ENCODE assay signal across 14 mouse cellular contexts in the genomic region with DNA sequence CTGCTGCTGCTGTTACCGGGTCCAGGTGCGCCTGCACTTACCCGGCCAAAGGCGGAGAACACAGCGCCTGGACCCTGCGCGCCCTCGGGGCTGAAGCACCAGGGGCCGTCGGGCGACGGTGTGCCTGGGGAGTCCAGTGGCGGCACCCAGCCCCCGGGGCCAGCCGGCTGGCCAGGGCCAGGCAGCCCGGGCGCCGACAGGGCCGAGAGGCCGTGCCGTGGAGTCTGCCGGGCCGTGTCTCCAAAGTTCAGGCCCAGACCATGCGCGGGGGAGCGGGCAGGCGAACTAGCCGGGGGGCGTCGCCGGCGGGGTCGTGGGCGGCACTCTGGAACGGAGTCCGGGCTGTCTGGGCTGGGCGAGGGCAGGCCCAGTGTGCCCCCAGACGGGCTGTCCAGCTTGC. TPM values are rescaled to one million over a fixed set of nuclear protein-coding genes. Genes with fewer than 3 reads are reported as not detected.
DNase-seq lines count a peak whose midpoint lies in the region; ATAC-seq lines count a peak whose summit lies in the region.
"Had no signal": no experiment of that assay in that cellular context is flagged by ENCODE, and none has a peak within 500 bp of the region (broad histone marks: within the 10 kb centered on the region; RNA-seq: fewer than 3 reads in every experiment).

No protein-coding gene starts in this region.

- no peak overlapping the region for H3K27ac ChIP-seq in heart, embryonic 15.5 days
- H3K27ac ChIP-seq in hindbrain, embryonic 11.5 days (ENCODE audit: low read depth, low read length) = no peak overlapping the region
- no peak overlapping the region for H3K27ac ChIP-seq in midbrain, embryonic 13.5 days

- intact Hi-C loops in heart, postnatal 10 days (cut with DNase I) = no loop called here

- H3K4me1 ChIP-seq in heart, embryonic 15.5 days (replicated peaks) = peaks cover 37% of the 10 kb centered on the region
- H3K4me1 ChIP-seq in hindbrain, embryonic 11.5 days (replicated peaks; ENCODE audit: control insufficient read depth, insufficient read depth, low read length) = peaks cover 5% of the 10 kb centered on the region
- H3K4me1 ChIP-seq in midbrain, embryonic 13.5 days (replicated peaks) = peaks cover 26% of the 10 kb centered on the region

- H3K27me3 ChIP-seq in heart, embryonic 15.5 days = peaks cover 26% of the 10 kb centered on the region
- peaks cover 31% of the 10 kb centered on the region for H3K27me3 ChIP-seq in hindbrain, embryonic 11.5 days (ENCODE audit: control insufficient read depth, insufficient read depth, low read length)
- H3K27me3 ChIP-seq in midbrain, embryonic 13.5 days = peaks cover 44% of the 10 kb centered on the region

- ATAC-seq in heart, embryonic 15.5 days (replicated peaks; ENCODE audit: insufficient number of reproducible peaks, insufficient read depth, low FRiP score, low read depth) = no peak
- no peak for ATAC-seq in hindbrain, embryonic 11.5 days (ENCODE audit: low FRiP score)
- ATAC-seq in midbrain, embryonic 13.5 days = no peak

- H3K36me3 ChIP-seq in heart, embryonic 15.5 days = peaks cover 32% of the 10 kb centered on the region
- H3K36me3 ChIP-seq in hindbrain, embryonic 11.5 days (ENCODE audit: control insufficient read depth, insufficient read depth, low read length) = no peaks in the 10 kb centered on the region
- peaks cover 82% of the 10 kb centered on the region for H3K36me3 ChIP-seq in midbrain, embryonic 13.5 days

- no peaks in the 10 kb centered on the region for H3K9me3 ChIP-seq in heart, embryonic 15.5 days (replicated peaks)
- H3K9me3 ChIP-seq in hindbrain, embryonic 11.5 days (ENCODE audit: control insufficient read depth, low read length) = no peaks in the 10 kb centered on the region
- H3K9me3 ChIP-seq in midbrain, embryonic 13.5 days = no peaks in the 10 kb centered on the region

- 0 out of 2 replicates have a peak overlapping the region, but pooled peaks have one; percentile 13 for H3K4me2 ChIP-seq in heart, embryonic 15.5 days
- H3K4me2 ChIP-seq in hindbrain, embryonic 11.5 days (replicated peaks; ENCODE audit: low read depth, low read length) = peak overlapping the region; percentile 33
- H3K4me2 ChIP-seq in midbrain, embryonic 13.5 days (replicated peaks) = peak overlapping the region; percentile 13; the same call in 1 of the 2 replicates

- no peak overlapping the region for H3K4me3 ChIP-seq in heart, embryonic 15.5 days
- H3K4me3 ChIP-seq in hindbrain, embryonic 11.5 days (ENCODE audit: low read depth, low read length) = peak overlapping the region; percentile 14; the same call in 1 of the 2 replicates
- no peak overlapping the region for H3K4me3 ChIP-seq in midbrain, embryonic 13.5 days (replicated peaks)
- H3K4me3 ChIP-seq: erythroblast, embryonic 14.5 days had no signal

- no peak overlapping the region for H3K9ac ChIP-seq in heart, embryonic 15.5 days
- H3K9ac ChIP-seq in hindbrain, embryonic 11.5 days (ENCODE audit: low read depth, low read length) = 0 out of 2 replicates have a peak overlapping the region, but pooled peaks have one; percentile 19
- H3K9ac ChIP-seq in midbrain, embryonic 13.5 days (replicated peaks) = 0 out of 2 replicates have a peak overlapping the region, but pooled peaks have one; percentile 28

- 32% methylated on average over 36 of the region's 38 CpGs for WGBS in heart, embryonic 15.5 days
- WGBS in hindbrain, embryonic 11.5 days = 5% methylated on average over 20 of the region's 38 CpGs
- 14% methylated on average over 17 of the region's 38 CpGs for WGBS in midbrain, embryonic 13.5 days

- no peak for DNase-seq in heart, postnatal 10 days
- peak; percentile 22 for DNase-seq in R1 (ENCODE audit: low read depth, low spot score)
- DNase-seq in hindbrain, embryonic 11.5 days (ENCODE audit: low spot score) = no peak
- DNase-seq in frontal cortex, postnatal 10 days (ENCODE audit: low spot score in 2 of 2) = no peak
- DNase-seq in gastrocnemius, postnatal 4 days (ENCODE audit: low spot score in 2 of 2) = no peak
- DNase-seq: retina, postnatal 1 day had no signal

RNA-seq across cellular contexts. Expression of gene Dusp8, which starts 13.5 kb away (rescaled TPM):
- polyA plus RNA-seq in heart, embryonic 15.5 days (2015; fragmentation: Nextera tagmentation; extraction: Ambion mirVana) = 11.5 and 12.2 TPM in 2 replicates
- total RNA-seq in heart, postnatal 10 days (2021) = 10 to 100 TPM; 28.0 to 30.0 TPM
- 19.1 and 20.9 TPM in 2 replicates for polyA plus RNA-seq in hindbrain, embryonic 11.5 days (2014; fragmentation: Nextera tagmentation; extraction: Ambion mirVana)
- 66.0 and 69.1 TPM in 2 replicates for polyA plus RNA-seq in midbrain, embryonic 13.5 days (2015; fragmentation: Nextera tagmentation; extraction: Ambion mirVana)
- 10 to 100 TPM; 14.3 to 20.4 TPM for total RNA-seq in gastrocnemius, postnatal 4 days (2021)
- total RNA-seq: megakaryocyte progenitor cell, adult 5-6 weeks had no signal

RNA-seq across cellular contexts. Expression of gene Mob2, which starts 21.3 kb away (rescaled TPM):
- polyA plus RNA-seq in heart, embryonic 15.5 days (2015; fragmentation: Nextera tagmentation; extraction: Ambion mirVana) = 43.4 and 52.7 TPM in 2 replicates
- total RNA-seq in heart, postnatal 10 days (2021) = 10 to 100 TPM; 39.4 to 43.2 TPM
- polyA plus RNA-seq in hindbrain, embryonic 11.5 days (2014; fragmentation: Nextera tagmentation; extraction: Ambion mirVana) = 53.3 and 59.8 TPM in 2 replicates
- polyA plus RNA-seq in midbrain, embryonic 13.5 days (2015; fragmentation: Nextera tagmentation; extraction: Ambion mirVana) = 52.3 and 56.9 TPM in 2 replicates
- total RNA-seq in gastrocnemius, postnatal 4 days (2021) = 10 to 100 TPM; 45.0 to 47.9 TPM

RNA-seq across cellular contexts. Expression of gene Gm45618, which starts 38.4 kb away (rescaled TPM):
- polyA plus RNA-seq in heart, embryonic 15.5 days (2015; fragmentation: Nextera tagmentation; extraction: Ambion mirVana) = not detected in 2 replicates
- total RNA-seq in heart, postnatal 10 days (2021) = not detected
- polyA plus RNA-seq in hindbrain, embryonic 11.5 days (2014; fragmentation: Nextera tagmentation; extraction: Ambion mirVana) = not detected in 2 replicates
- polyA plus RNA-seq in midbrain, embryonic 13.5 days (2015; fragmentation: Nextera tagmentation; extraction: Ambion mirVana) = 0.44 TPM in 1 of 2 replicates, not detected in the other
- not detected for total RNA-seq in gastrocnemius, postnatal 4 days (2021)
- total RNA-seq: layer of hippocampus, postnatal 10 days; megakaryocyte progenitor cell, adult 5-6 weeks; MEL had no signal
- polyA plus RNA-seq: erythroblast, embryonic 14.5 days; heart, embryonic 14.5 days; thymus, postnatal 0 days had no signal

RNA-seq across cellular contexts. Expression of gene Gm39115, which starts 53.7 kb away (rescaled TPM):
- not detected in 2 replicates for polyA plus RNA-seq in heart, embryonic 15.5 days (2015; fragmentation: Nextera tagmentation; extraction: Ambion mirVana)
- total RNA-seq in heart, postnatal 10 days (2021) = not detected
- polyA plus RNA-seq in hindbrain, embryonic 11.5 days (2014; fragmentation: Nextera tagmentation; extraction: Ambion mirVana) = not detected in 2 replicates
- not detected in 2 replicates for polyA plus RNA-seq in midbrain, embryonic 13.5 days (2015; fragmentation: Nextera tagmentation; extraction: Ambion mirVana)
- not detected for total RNA-seq in gastrocnemius, postnatal 4 days (2021)
- total RNA-seq: layer of hippocampus, postnatal 10 days; megakaryocyte progenitor cell, adult 5-6 weeks; MEL had no signal
- polyA plus RNA-seq: erythroblast, embryonic 14.5 days; heart, embryonic 14.5 days; thymus, postnatal 0 days had no signal
